Mouse (Mus musculus) cortical plate, adult 2 months (tissue): ENCODE data around the gene Osbpl5. TPM values are rescaled to one million over a fixed set of nuclear protein-coding genes. Genes with fewer than 3 reads are reported as not detected.

ENCODE experiments used
- H3K27ac ChIP-seq: fragments of 200-500 bp; 2 replicates; pipeline ENCODE4 v1.5.1; 2012; ENCODE audit warnings: low read length, control low read depth, inconsistent platforms; ENCODE audit not compliant: insufficient read depth
- H3K4me1 ChIP-seq: fragments of 200-500 bp; 2 replicates; pipeline ENCODE4 v1.6.1; 2011; ENCODE audit warnings: low read length; ENCODE audit not compliant: control insufficient read depth, insufficient read depth
- H3K4me3 ChIP-seq: fragments of 200-500 bp; 2 replicates; pipeline ENCODE4 v1.5.1; 2011; ENCODE audit warnings: mild to moderate bottlenecking, low read length, control low read depth; ENCODE audit not compliant: insufficient read depth
- CTCF ChIP-seq: fragments of 200-500 bp; IDR thresholded peaks from 2 replicates; pipeline ENCODE4 v1.5.1; 2011; ENCODE audit warnings: mild to moderate bottlenecking, control low read depth, low read length; ENCODE audit not compliant: insufficient read depth; ENCODE audit errors: extremely low read depth
- POLR2A ChIP-seq: fragments of 200-500 bp; IDR thresholded peaks from 2 replicates; pipeline ENCODE4 v1.6.1; 2011; ENCODE audit warnings: mild to moderate bottlenecking, low read length, control low read depth; ENCODE audit not compliant: insufficient read depth; ENCODE audit errors: extremely low read depth
- polyA plus RNA-seq: library from polyadenylated mRNA; depleted of rRNA; stranded (reverse); fragments of >200 nt; gene quantifications from 2 replicates; pipeline ENCODE4 v1.2.3, GENCODE M21; 2012

Gene Osbpl5
- polyA plus RNA-seq, 1 experiment: 37.4 TPM

GRCm38 (mm10) chr7:143783378-143783995 is 26.7 kb upstream of the Osbpl5 start:
- Histone ChIP-seq H3K4me1 (peaks cover 4% of the 10 kb centered on the region; the same call in 1 of the 2 replicates), H3K4me3 (peak overlapping the region; percentile 52), H3K27ac (no peak overlapping the region)
- no peak for TF ChIP-seq POLR2A
- TF ChIP-seq CTCF: no peak

DNA sequence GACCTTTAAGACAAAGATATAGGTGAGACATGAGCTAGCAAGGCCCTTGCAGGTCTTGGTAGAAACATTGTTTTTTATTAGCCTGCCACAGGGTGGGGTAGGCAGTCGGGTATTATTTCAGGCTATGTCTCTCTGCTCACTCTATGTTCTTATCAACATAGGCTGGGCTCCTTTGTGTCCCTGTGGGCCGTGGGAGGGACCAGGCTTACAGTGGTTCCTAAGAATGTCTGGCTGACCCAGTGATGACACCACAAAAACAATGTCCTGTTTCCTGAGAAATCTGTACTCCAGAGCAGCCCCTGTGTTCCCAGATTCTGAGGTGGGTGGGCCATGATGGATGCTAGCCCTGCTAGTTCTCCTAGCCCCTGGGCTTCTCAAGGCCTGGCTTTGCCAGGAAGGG is 20.6 kb upstream of the Osbpl5 start:
- TF ChIP-seq CTCF (no peak), POLR2A (no peak)
- no peak overlapping the region for H3K27ac ChIP-seq
- no peaks in the 10 kb centered on the region for H3K4me1 ChIP-seq
- H3K4me3 ChIP-seq: no peak overlapping the region

GRCm38 (mm10) chr7:143776137-143776536 is 19.4 kb upstream of the Osbpl5 start:
- Histone ChIP-seq H3K27ac (no peak overlapping the region), H3K4me1 (no peaks in the 10 kb centered on the region), H3K4me3 (no peak overlapping the region)
- no peak for TF ChIP-seq POLR2A
- TF ChIP-seq CTCF: no peak

GRCm38 (mm10) chr7:143769461-143769860 is 12.7 kb upstream of the Osbpl5 start:
- H3K4me1 ChIP-seq: no peaks in the 10 kb centered on the region
- no peak overlapping the region for H3K27ac ChIP-seq
- TF ChIP-seq CTCF (no peak), POLR2A (no peak)
- H3K4me3 ChIP-seq: no peak overlapping the region

- Histone ChIP-seq H3K27ac (no peak overlapping the region), H3K4me1 (no peaks in the 10 kb centered on the region), H3K4me3 (no peak overlapping the region)
- TF ChIP-seq POLR2A (no peak), CTCF (no peak)
Observed at GRCm38 (mm10) chr7:143768267-143768666, 11.5 kb upstream of the Osbpl5 start.

DNA sequence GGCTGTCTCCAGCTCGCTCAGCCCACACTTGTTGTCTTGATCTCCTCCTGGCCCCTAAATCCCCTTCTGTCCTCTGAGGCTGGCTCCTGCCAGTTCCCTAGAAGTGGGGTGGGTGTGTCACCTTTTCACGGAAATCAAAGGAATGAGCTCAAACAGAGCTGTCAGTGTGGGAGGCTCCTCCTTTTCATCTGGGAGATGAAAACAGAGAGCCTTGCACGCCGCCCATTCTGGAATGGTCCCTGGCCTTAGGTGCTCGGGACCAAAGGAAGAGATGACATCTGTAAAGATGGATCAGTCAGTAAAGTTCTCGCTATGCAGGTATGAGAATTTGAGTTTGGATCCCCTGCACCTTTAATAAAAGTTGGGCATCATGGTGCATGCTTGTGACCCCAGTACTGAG is 10.1 kb upstream of the Osbpl5 start, which contains the start of gene Mrgprg:
Gene Mrgprg, minus strand, starts transcription at position 101 of the 400 bp plus-strand sequence.
- Histone ChIP-seq H3K27ac (no peak within 1 kb of the TSS), H3K4me3 (no peak within 1 kb of the TSS), H3K4me1 (no peaks in the 10 kb centered on the region)
- TF ChIP-seq POLR2A (no peak), CTCF (no peak)

GRCm38 (mm10) chr7:143764876-143765530 is 8.2 kb upstream of the Osbpl5 start:
- Histone ChIP-seq H3K4me1 (no peaks in the 10 kb centered on the region), H3K4me3 (no peak overlapping the region), H3K27ac (no peak overlapping the region)
- TF ChIP-seq POLR2A (no peak), CTCF (no peak)

GRCm38 (mm10) chr7:143763794-143764193 is 7.0 kb upstream of the Osbpl5 start:
- peak; percentile 83 for TF ChIP-seq CTCF
- TF ChIP-seq POLR2A: no peak
- Histone ChIP-seq H3K4me3 (no peak overlapping the region), H3K4me1 (no peaks in the 10 kb centered on the region), H3K27ac (no peak overlapping the region)

GRCm38 (mm10) chr7:143758956-143759355 is 2.2 kb upstream of the Osbpl5 start:
- H3K4me1 ChIP-seq: no peaks in the 10 kb centered on the region
- no peak overlapping the region for H3K4me3 ChIP-seq
- TF ChIP-seq POLR2A: no peak
- no peak for TF ChIP-seq CTCF
- no peak overlapping the region for H3K27ac ChIP-seq

DNA sequence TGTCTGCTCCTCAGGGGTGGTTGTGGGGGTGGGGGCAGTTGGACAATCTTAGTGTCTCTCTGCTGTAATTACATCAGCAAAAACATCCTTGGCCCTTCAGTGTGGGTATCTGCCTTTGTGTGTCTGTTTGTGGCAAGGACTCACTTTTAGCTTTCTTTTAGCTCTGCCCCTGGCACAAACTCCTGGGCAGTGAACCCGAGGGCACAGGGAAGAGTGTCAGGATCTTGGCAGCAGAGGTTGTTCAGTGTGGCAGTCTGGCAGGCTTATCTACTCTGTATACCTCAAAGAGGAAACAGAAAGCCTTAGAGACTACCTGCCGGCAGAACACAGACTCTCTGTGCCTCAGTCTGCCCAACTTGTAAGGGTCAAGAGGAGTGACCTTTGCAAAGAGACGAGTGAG is 911 bp upstream of the Osbpl5 start:
- Histone ChIP-seq H3K4me1 (no peaks in the 10 kb centered on the region), H3K4me3 (no peak overlapping the region), H3K27ac (no peak overlapping the region)
- TF ChIP-seq POLR2A: no peak
- TF ChIP-seq CTCF: no peak

DNA sequence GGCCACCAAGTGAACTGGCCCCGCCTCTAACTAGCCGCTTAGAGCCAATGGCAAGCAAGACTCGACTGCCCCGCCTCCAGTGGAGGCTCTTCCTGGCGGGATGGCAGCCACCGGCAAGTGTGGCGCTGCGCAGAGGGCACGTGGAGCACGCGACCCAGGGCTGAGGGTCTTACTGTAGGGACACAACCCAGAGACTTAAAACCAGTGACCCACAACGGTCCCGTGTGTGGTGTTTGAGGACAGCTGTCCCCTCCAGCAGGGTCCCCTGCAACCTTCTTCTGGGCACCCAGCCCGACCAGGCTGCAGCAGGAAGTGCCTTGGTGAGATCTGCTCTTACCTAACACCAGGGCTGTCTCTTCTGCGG is 224 bp upstream of the Osbpl5 start:
- peak overlapping the region; percentile 25; the same call in 1 of the 2 replicates for H3K4me3 ChIP-seq
- TF ChIP-seq POLR2A (no peak), CTCF (no peak)
- H3K4me1 ChIP-seq: no peaks in the 10 kb centered on the region
- H3K27ac ChIP-seq: no peak overlapping the region
